Mouse (Mus musculus) intestine, embryonic 16.5 days (tissue): ENCODE data around the gene Smyd2. TPM values are rescaled to one million over a fixed set of nuclear protein-coding genes. Genes with fewer than 3 reads are reported as not detected.

Experiments used
- ATAC-seq: fragments of 200-750 bp; cut with Nextera tagmentation; 2 replicates; pipeline ENCODE4 v1.8.0; 2017; ENCODE audit warnings: moderate TSS enrichment, moderate library complexity
- H3K27ac ChIP-seq: fragments of 300-500 bp; sonication (generic); 2 replicates; pipeline ENCODE4 v1.5.1; 2014; ENCODE audit warnings: mild to moderate bottlenecking, low read length
- H3K27me3 ChIP-seq: fragments of 300-500 bp; sonication (generic); replicated peaks from 2 replicates; pipeline ENCODE4 v1.6.1; 2014; ENCODE audit warnings: low read length, control low read depth, mixed read lengths; ENCODE audit not compliant: control insufficient read depth, insufficient read depth
- H3K36me3 ChIP-seq: fragments of 300-500 bp; sonication (generic); 2 replicates; pipeline ENCODE4 v1.6.1; 2014; ENCODE audit warnings: low read length, control low read depth; ENCODE audit not compliant: control insufficient read depth, insufficient read depth
- H3K4me1 ChIP-seq: fragments of 300-500 bp; sonication (generic); 2 replicates; pipeline ENCODE4 v1.6.1; 2014; ENCODE audit warnings: low read length, control low read depth, mixed read lengths; ENCODE audit not compliant: control insufficient read depth, insufficient read depth
- H3K4me2 ChIP-seq: fragments of 300-500 bp; sonication (generic); 2 replicates; pipeline ENCODE4 v1.6.1; 2014; ENCODE audit warnings: low read depth, low read length, control low read depth
- H3K4me3 ChIP-seq: fragments of 300-500 bp; sonication (generic); 2 replicates; pipeline ENCODE4 v1.5.1; 2014; ENCODE audit warnings: mild to moderate bottlenecking, low read length
- H3K9ac ChIP-seq: fragments of 300-500 bp; sonication (generic); 2 replicates; pipeline ENCODE4 v1.6.1; 2014; ENCODE audit warnings: low read depth, low read length
- H3K9me3 ChIP-seq: fragments of 300-500 bp; sonication (generic); 2 replicates; pipeline ENCODE4 v1.6.1; 2016; ENCODE audit warnings: low read length, control low read depth; ENCODE audit not compliant: control insufficient read depth
- WGBS: fragments of 180-500 bp; shearing (Covaris S2); extraction: QIAGEN DNeasy Blood & Tissue Kit; methylation state at CpG from one replicate; pipeline ENCODE4 v1.1.7; 2014; 5-methylcytosine and 5-hydroxymethylcytosine counted together
- polyA plus RNA-seq: library from polyadenylated mRNA; unstranded; fragments of >200 nt; fragmentation: Nextera tagmentation; extraction: Ambion mirVana; gene quantifications from 2 replicates; pipeline ENCODE4 v1.2.1, GENCODE M21; 2015

Gene Smyd2
- polyA plus RNA-seq, 1 experiment from 2014 or later, result 106 TPM

- H3K4me1 ChIP-seq, result no peaks in the 10 kb centered on the region
- no peak overlapping the region for H3K4me3 ChIP-seq
- no peaks in the 10 kb centered on the region for H3K9me3 ChIP-seq
- no peak overlapping the region for H3K27ac ChIP-seq
- no peaks in the 10 kb centered on the region for H3K27me3 ChIP-seq
- no peaks in the 10 kb centered on the region for H3K36me3 ChIP-seq
- WGBS, result 76% methylated on average over 10 of the region's 10 CpGs
- ATAC-seq, result no peak
- H3K9ac ChIP-seq, result no peak overlapping the region
- no peak overlapping the region for H3K4me2 ChIP-seq
These were observed 14.4 kb upstream of the Smyd2 start for GRCm38 (mm10) chr1:189936436-189937105.

GRCm38 (mm10) chr1:189933480-189934202 is 11.5 kb upstream of the Smyd2 start:
- no peak overlapping the region for H3K4me3 ChIP-seq
- peak; percentile 83 for ATAC-seq
- H3K9me3 ChIP-seq, result no peaks in the 10 kb centered on the region
- H3K27ac ChIP-seq, result no peak overlapping the region
- no peaks in the 10 kb centered on the region for H3K36me3 ChIP-seq
- no peak overlapping the region for H3K4me2 ChIP-seq
- WGBS, result 61% methylated on average over 9 of the region's 9 CpGs
- H3K4me1 ChIP-seq, result no peaks in the 10 kb centered on the region
- H3K9ac ChIP-seq, result no peak overlapping the region
- no peaks in the 10 kb centered on the region for H3K27me3 ChIP-seq

- no peak overlapping the region for H3K27ac ChIP-seq
- no peaks in the 10 kb centered on the region for H3K27me3 ChIP-seq
- H3K4me1 ChIP-seq, result no peaks in the 10 kb centered on the region
- no peak overlapping the region for H3K4me2 ChIP-seq
- 83% methylated on average over 7 of the region's 7 CpGs for WGBS
- no peak for ATAC-seq
- no peaks in the 10 kb centered on the region for H3K36me3 ChIP-seq
- no peaks in the 10 kb centered on the region for H3K9me3 ChIP-seq
- no peak overlapping the region for H3K9ac ChIP-seq
- H3K4me3 ChIP-seq, result no peak overlapping the region
These were observed 10.8 kb upstream of the Smyd2 start for GRCm38 (mm10) chr1:189932976-189933375.

- H3K27ac ChIP-seq, result no peak overlapping the region
- no peaks in the 10 kb centered on the region for H3K9me3 ChIP-seq
- no peak for ATAC-seq
- 76% methylated on average over 12 of the region's 12 CpGs for WGBS
- no peaks in the 10 kb centered on the region for H3K27me3 ChIP-seq
- no peaks in the 10 kb centered on the region for H3K36me3 ChIP-seq
- no peak overlapping the region for H3K4me3 ChIP-seq
- no peak overlapping the region for H3K4me2 ChIP-seq
- H3K9ac ChIP-seq, result no peak overlapping the region
- no peaks in the 10 kb centered on the region for H3K4me1 ChIP-seq
These were observed 10.0 kb upstream of the Smyd2 start for GRCm38 (mm10) chr1:189932190-189932589.

- H3K27me3 ChIP-seq, result no peaks in the 10 kb centered on the region
- no peak overlapping the region for H3K4me3 ChIP-seq
- H3K9ac ChIP-seq, result no peak overlapping the region
- no peak overlapping the region for H3K4me2 ChIP-seq
- no peak for ATAC-seq
- no peaks in the 10 kb centered on the region for H3K4me1 ChIP-seq
- 37% methylated on average over 4 of the region's 4 CpGs for WGBS
- H3K9me3 ChIP-seq, result no peaks in the 10 kb centered on the region
- no peaks in the 10 kb centered on the region for H3K36me3 ChIP-seq
- H3K27ac ChIP-seq, result no peak overlapping the region
These were observed 7.7 kb upstream of the Smyd2 start for GRCm38 (mm10) chr1:189929896-189930295.

GRCm38 (mm10) chr1:189927644-189928043 is 5.5 kb upstream of the Smyd2 start:
- no peaks in the 10 kb centered on the region for H3K4me1 ChIP-seq
- no peaks in the 10 kb centered on the region for H3K27me3 ChIP-seq
- WGBS, result 7% methylated on average over 6 of the region's 6 CpGs
- H3K27ac ChIP-seq, result no peak overlapping the region
- ATAC-seq, result peak; percentile 58
- no peak overlapping the region for H3K9ac ChIP-seq
- H3K4me2 ChIP-seq, result no peak overlapping the region
- no peak overlapping the region for H3K4me3 ChIP-seq
- no peaks in the 10 kb centered on the region for H3K36me3 ChIP-seq
- H3K9me3 ChIP-seq, result no peaks in the 10 kb centered on the region

- Histone ChIP-seq H3K9ac (no peak overlapping the region), H3K27ac (no peak overlapping the region), H3K4me2 (no peak overlapping the region), H3K4me1 (peaks cover 3% of the 10 kb centered on the region), H3K36me3 (no peaks in the 10 kb centered on the region), H3K4me3 (no peak overlapping the region), H3K9me3 (no peaks in the 10 kb centered on the region), H3K27me3 (no peaks in the 10 kb centered on the region)
- no peak for ATAC-seq
- WGBS, result 76% methylated on average over 8 of the region's 8 CpGs
These were observed 4.1 kb upstream of the Smyd2 start for GRCm38 (mm10) chr1:189926279-189926678.

- 76% methylated on average over 22 of the region's 22 CpGs for WGBS
- H3K36me3 ChIP-seq, result no peaks in the 10 kb centered on the region
- no peak overlapping the region for H3K4me2 ChIP-seq
- ATAC-seq, result no peak
- peaks cover 11% of the 10 kb centered on the region for H3K4me1 ChIP-seq
- H3K9ac ChIP-seq, result no peak overlapping the region
- H3K4me3 ChIP-seq, result no peak overlapping the region
- no peak overlapping the region for H3K27ac ChIP-seq
- no peaks in the 10 kb centered on the region for H3K9me3 ChIP-seq
- no peaks in the 10 kb centered on the region for H3K27me3 ChIP-seq
These were observed 1.9 kb upstream of the Smyd2 start for GRCm38 (mm10) chr1:189923871-189924568.

- Histone ChIP-seq H3K9me3 (no peaks in the 10 kb centered on the region), H3K4me2 (no peak overlapping the region), H3K4me1 (peaks cover 11% of the 10 kb centered on the region), H3K27ac (no peak overlapping the region), H3K9ac (no peak overlapping the region), H3K27me3 (no peaks in the 10 kb centered on the region), H3K4me3 (no peak overlapping the region), H3K36me3 (no peaks in the 10 kb centered on the region)
- WGBS, result 85% methylated on average over 4 of the region's 4 CpGs
- ATAC-seq, result no peak
These were observed 994 bp upstream of the Smyd2 start for GRCm38 (mm10) chr1:189923157-189923556.
